Mouse (Mus musculus): ENCODE measurements around the gene Ankrd37.

The Ankrd37 gene

GRCm38 (mm10) chr8:45973988-45974505 lies 31.5 kb downstream of the Ankrd37 start:
- no peak for DNase-seq (ENCODE audit: low read depth)

GRCm38 (mm10) chr8:45970894-45971293 lies 34.6 kb downstream of the Ankrd37 start:
- DNase-seq (ENCODE audit: low read depth) = no peak

GRCm38 (mm10) chr8:45950622-45951021 lies 54.9 kb downstream of the Ankrd37 start:
- DNase-seq (ENCODE audit: low read depth) = no peak
